Mouse (Mus musculus) midbrain, embryonic 10.5 days (tissue): ENCODE measurements around the gene Grin2b. TPM values are rescaled to one million over a fixed set of nuclear protein-coding genes. Genes with fewer than 3 reads are reported as not detected.

ENCODE experiments used
- DNase-seq: peaks from one replicate; pipeline ENCODE4 v3.0.0-alpha.2; 2017; ENCODE audit warnings: low spot score
- H3K27ac ChIP-seq: fragments of 300-500 bp; sonication (generic); replicated peaks from 2 replicates; pipeline ENCODE4 v1.5.1; 2016; ENCODE audit warnings: mild to moderate bottlenecking
- H3K27me3 ChIP-seq: fragments of 300-500 bp; sonication (generic); 2 replicates; pipeline ENCODE4 v1.6.1; 2016; ENCODE audit warnings: low read depth, mild to moderate bottlenecking; ENCODE audit not compliant: poor library complexity, severe bottlenecking
- H3K36me3 ChIP-seq: fragments of 300-500 bp; sonication (generic); 2 replicates; pipeline ENCODE4 v1.6.1; 2016; ENCODE audit warnings: mild to moderate bottlenecking, moderate library complexity
- H3K4me1 ChIP-seq: fragments of 300-500 bp; sonication (generic); 2 replicates; pipeline ENCODE4 v1.6.1; 2016
- H3K4me3 ChIP-seq: fragments of 300-500 bp; sonication (generic); 2 replicates; pipeline ENCODE4 v1.5.1; 2016; ENCODE audit warnings: mild to moderate bottlenecking, moderate library complexity
- H3K9me3 ChIP-seq: fragments of 300-500 bp; sonication (generic); replicated peaks from 2 replicates; pipeline ENCODE4 v1.6.1; 2016; ENCODE audit warnings: mild to moderate bottlenecking
- WGBS: fragments of 180-500 bp; shearing (Covaris S2); methylation state at CpG from one replicate; pipeline ENCODE4 v1.1.7; 2016; 5-methylcytosine and 5-hydroxymethylcytosine counted together
- polyA plus RNA-seq: library from polyadenylated mRNA; unstranded; fragments of >200 nt; fragmentation: Nextera tagmentation; extraction: Ambion mirVana; gene quantifications from 2 replicates; pipeline ENCODE4 v1.2.1, GENCODE M21; 2016

Gene Grin2b
- polyA plus RNA-seq, 1 experiment from 2014 or later, result 0.09 TPM

- Histone ChIP-seq H3K36me3 (no peaks in the 10 kb centered on the region), H3K27me3 (no peaks in the 10 kb centered on the region), H3K4me3 (no peak overlapping the region), H3K9me3 (no peaks in the 10 kb centered on the region), H3K27ac (no peak overlapping the region), H3K4me1 (peaks cover 2% of the 10 kb centered on the region)
- DNase-seq, result no peak
- 75% methylated on average over 3 of the region's 3 CpGs for WGBS
Observed at GRCm38 (mm10) chr6:135970716-135971318, 202.5 kb downstream of the Grin2b start.

- Histone ChIP-seq H3K4me1 (no peaks in the 10 kb centered on the region; the same call in 1 of the 2 replicates), H3K36me3 (no peaks in the 10 kb centered on the region), H3K9me3 (0 out of 2 replicates have a peak, but pooled peaks cover 3% of the 10 kb centered on the region), H3K27ac (no peak overlapping the region), H3K4me3 (no peak overlapping the region), H3K27me3 (no peaks in the 10 kb centered on the region)
- 36% methylated on average over 9 of the region's 9 CpGs for WGBS
- DNase-seq, result no peak
Observed at GRCm38 (mm10) chr6:135961766-135962165, 211.5 kb downstream of the Grin2b start.

- no peak overlapping the region for H3K4me3 ChIP-seq
- no peak overlapping the region for H3K27ac ChIP-seq
- 0 out of 2 replicates have a peak, but pooled peaks cover 3% of the 10 kb centered on the region for H3K9me3 ChIP-seq
- DNase-seq, result no peak
- H3K36me3 ChIP-seq, result no peaks in the 10 kb centered on the region
- H3K27me3 ChIP-seq, result no peaks in the 10 kb centered on the region
- WGBS, result 94% methylated on average over 10 of the region's 10 CpGs
- H3K4me1 ChIP-seq, result no peaks in the 10 kb centered on the region; the same call in 1 of the 2 replicates
Observed at GRCm38 (mm10) chr6:135959629-135960028, 213.7 kb downstream of the Grin2b start.

- Histone ChIP-seq H3K27ac (no peak overlapping the region), H3K36me3 (no peaks in the 10 kb centered on the region), H3K4me1 (no peaks in the 10 kb centered on the region), H3K4me3 (no peak overlapping the region), H3K9me3 (no peaks in the 10 kb centered on the region), H3K27me3 (no peaks in the 10 kb centered on the region)
- WGBS, result 88% methylated on average over 5 of the region's 5 CpGs
- DNase-seq, result no peak
Observed at GRCm38 (mm10) chr6:135951666-135952065, 221.6 kb downstream of the Grin2b start.

GRCm38 (mm10) chr6:135945511-135945910 lies 227.8 kb downstream of the Grin2b start:
- no peaks in the 10 kb centered on the region for H3K27me3 ChIP-seq
- H3K36me3 ChIP-seq, result no peaks in the 10 kb centered on the region
- H3K4me1 ChIP-seq, result no peaks in the 10 kb centered on the region
- WGBS, result 84% methylated on average over 5 of the region's 5 CpGs
- no peak overlapping the region for H3K27ac ChIP-seq
- H3K4me3 ChIP-seq, result no peak overlapping the region
- no peak for DNase-seq
- no peaks in the 10 kb centered on the region for H3K9me3 ChIP-seq

GRCm38 (mm10) chr6:135944358-135944757 lies 229.0 kb downstream of the Grin2b start:
- H3K27me3 ChIP-seq, result no peaks in the 10 kb centered on the region
- WGBS, result 86% methylated on average over 5 of the region's 5 CpGs

GRCm38 (mm10) chr6:135943121-135943617 lies 230.1 kb downstream of the Grin2b start:
- Histone ChIP-seq H3K9me3 (no peaks in the 10 kb centered on the region), H3K4me1 (no peaks in the 10 kb centered on the region), H3K27ac (no peak overlapping the region), H3K36me3 (no peaks in the 10 kb centered on the region), H3K27me3 (no peaks in the 10 kb centered on the region), H3K4me3 (no peak overlapping the region)
- no peak for DNase-seq
- 79% methylated on average over 6 of the region's 6 CpGs for WGBS

More at GRCm38 (mm10) chr6:135944358-135944757, 229.0 kb downstream of the Grin2b start:
- Histone ChIP-seq H3K27ac (no peak overlapping the region), H3K4me1 (no peaks in the 10 kb centered on the region), H3K4me3 (no peak overlapping the region), H3K36me3 (no peaks in the 10 kb centered on the region), H3K9me3 (no peaks in the 10 kb centered on the region)
- DNase-seq, result no peak

GRCm38 (mm10) chr6:135932924-135933323 lies 240.4 kb downstream of the Grin2b start:
- H3K27ac ChIP-seq, result no peak overlapping the region
- no peaks in the 10 kb centered on the region for H3K9me3 ChIP-seq
- no peaks in the 10 kb centered on the region for H3K36me3 ChIP-seq
- no peaks in the 10 kb centered on the region for H3K27me3 ChIP-seq
- no peaks in the 10 kb centered on the region for H3K4me1 ChIP-seq
- no peak for DNase-seq
- no peak overlapping the region for H3K4me3 ChIP-seq
- WGBS, result 88% methylated on average over 3 of the region's 3 CpGs

GRCm38 (mm10) chr6:135932400-135932920 lies 240.9 kb downstream of the Grin2b start:
- DNase-seq, result no peak
- Histone ChIP-seq H3K27ac (no peak overlapping the region), H3K27me3 (no peaks in the 10 kb centered on the region), H3K36me3 (no peaks in the 10 kb centered on the region), H3K4me1 (no peaks in the 10 kb centered on the region), H3K9me3 (no peaks in the 10 kb centered on the region), H3K4me3 (no peak overlapping the region)
- 82% methylated on average over 6 of the region's 6 CpGs for WGBS

- H3K27me3 ChIP-seq, result no peaks in the 10 kb centered on the region
- no peak for DNase-seq
- H3K9me3 ChIP-seq, result no peaks in the 10 kb centered on the region
Observed at GRCm38 (mm10) chr6:135917676-135918075, 255.6 kb downstream of the Grin2b start.

GRCm38 (mm10) chr6:135914608-135915007 lies 258.7 kb downstream of the Grin2b start:
- no peaks in the 10 kb centered on the region for H3K36me3 ChIP-seq
- DNase-seq, result no peak
- WGBS, result 90% methylated on average over 5 of the region's 5 CpGs
- no peak overlapping the region for H3K4me3 ChIP-seq
- no peaks in the 10 kb centered on the region for H3K9me3 ChIP-seq
- no peaks in the 10 kb centered on the region for H3K27me3 ChIP-seq
- H3K27ac ChIP-seq, result no peak overlapping the region
- H3K4me1 ChIP-seq, result peaks cover 7% of the 10 kb centered on the region; the same call in 1 of the 2 replicates

More at GRCm38 (mm10) chr6:135917676-135918075, 255.6 kb downstream of the Grin2b start:
- Histone ChIP-seq H3K27ac (peak overlapping the region; percentile 13; the same call in 1 of the 2 replicates), H3K4me1 (peaks cover 13% of the 10 kb centered on the region; the same call in 1 of the 2 replicates), H3K4me3 (no peak overlapping the region), H3K36me3 (no peaks in the 10 kb centered on the region)

GRCm38 (mm10) chr6:135912114-135912513 lies 261.2 kb downstream of the Grin2b start:
- H3K36me3 ChIP-seq, result no peaks in the 10 kb centered on the region
- no peak overlapping the region for H3K27ac ChIP-seq
- H3K27me3 ChIP-seq, result 0 out of 2 replicates have a peak, but pooled peaks cover 3% of the 10 kb centered on the region
- DNase-seq, result no peak
- H3K4me3 ChIP-seq, result no peak overlapping the region
- H3K9me3 ChIP-seq, result no peaks in the 10 kb centered on the region
- H3K4me1 ChIP-seq, result peaks cover 2% of the 10 kb centered on the region; the same call in 1 of the 2 replicates
- WGBS, result 61% methylated on average over 3 of the region's 3 CpGs

GRCm38 (mm10) chr6:135911131-135911530 lies 262.2 kb downstream of the Grin2b start:
- H3K36me3 ChIP-seq, result no peaks in the 10 kb centered on the region
- no peaks in the 10 kb centered on the region for H3K9me3 ChIP-seq
- DNase-seq, result no peak
- H3K27ac ChIP-seq, result no peak overlapping the region
- no peak overlapping the region for H3K4me3 ChIP-seq
- 88% methylated on average over 6 of the region's 6 CpGs for WGBS
- 0 out of 2 replicates have a peak, but pooled peaks cover 6% of the 10 kb centered on the region for H3K27me3 ChIP-seq
- peaks cover 2% of the 10 kb centered on the region; the same call in 1 of the 2 replicates for H3K4me1 ChIP-seq
